Mouse (Mus musculus) induced T-regulatory cell, adult 2 months (primary cell): ENCODE results near the gene Wdr78.

Experiments used
- DNase-seq: peaks from one replicate; pipeline ENCODE4 v3.0.0-alpha.2; 2012; ENCODE audit warnings: low read depth

The Wdr78 gene

DNA sequence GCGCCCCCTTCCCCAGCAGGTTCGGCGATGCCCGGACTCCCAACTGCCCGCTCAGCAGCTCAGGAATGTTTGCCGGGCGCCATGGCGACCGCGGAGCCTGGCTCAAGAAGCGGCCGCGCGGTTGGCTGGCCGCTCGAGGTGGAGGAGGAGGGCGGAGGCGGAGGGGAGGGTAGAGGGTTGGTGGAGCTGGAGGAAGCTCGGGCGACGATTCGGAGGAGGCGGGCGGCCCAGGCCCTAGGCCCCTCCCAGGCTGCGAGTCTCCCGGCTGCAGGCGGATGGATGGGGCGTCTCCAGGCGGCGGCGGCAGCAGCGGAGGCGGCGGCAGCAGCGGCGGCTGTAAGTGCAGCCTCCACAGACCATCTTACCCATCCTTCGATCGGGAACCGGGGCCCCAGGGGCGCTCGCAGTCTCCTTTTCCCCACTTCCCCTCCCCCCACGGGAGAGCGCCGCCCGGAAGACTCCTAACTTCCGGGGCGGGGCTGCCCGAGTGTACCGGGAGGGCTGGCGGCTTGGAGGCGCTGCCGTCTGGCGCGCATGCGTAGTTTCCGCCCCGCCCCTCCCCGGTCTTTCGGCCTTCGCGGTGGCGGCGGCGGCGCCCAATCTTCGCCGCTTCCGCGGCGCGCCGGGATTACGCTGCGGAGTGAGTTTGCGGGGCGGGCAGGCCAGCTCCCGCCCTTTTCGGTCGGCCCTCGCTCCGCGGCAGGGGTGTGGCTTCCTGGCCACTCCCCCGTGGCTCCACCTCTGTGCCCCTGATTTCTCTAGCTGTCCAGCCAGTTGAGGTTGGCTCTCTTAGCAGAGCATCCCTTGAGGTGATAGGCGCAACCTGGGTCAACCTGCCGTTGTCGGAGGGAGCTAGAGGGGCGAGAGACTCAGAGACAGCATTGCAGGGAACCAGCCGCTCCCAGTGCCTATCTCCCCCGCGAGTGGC, at the start of gene Wdr78, which contains the start of gene Mier1:
Wdr78 (minus strand) TSS at position 372 of the 928 bp plus-strand sequence.
Mier1 (plus strand) TSS at position 207 of the 928 bp plus-strand sequence.
- DNase-seq, result peak; percentile 97

DNA sequence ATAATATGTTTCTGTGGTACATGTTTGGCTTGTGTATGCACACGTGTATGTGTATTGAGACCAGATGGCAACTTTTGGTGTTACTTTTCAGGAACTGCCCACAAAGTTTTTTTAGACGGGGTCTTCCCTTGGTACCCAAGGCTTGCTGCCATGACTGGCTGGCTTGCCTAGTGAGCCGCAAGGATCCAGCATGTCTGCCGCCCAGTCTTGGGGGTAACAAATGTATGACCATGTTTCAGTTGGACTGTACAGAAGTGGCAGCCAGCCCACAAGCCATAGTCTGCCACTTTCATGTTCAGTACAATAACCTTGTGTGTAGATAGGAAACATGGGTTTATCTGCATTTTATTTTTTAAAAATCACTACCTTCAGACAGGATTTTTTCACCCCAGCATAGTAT, 44.4 kb upstream of the Wdr78 start:
- DNase-seq, result no peak

DNA sequence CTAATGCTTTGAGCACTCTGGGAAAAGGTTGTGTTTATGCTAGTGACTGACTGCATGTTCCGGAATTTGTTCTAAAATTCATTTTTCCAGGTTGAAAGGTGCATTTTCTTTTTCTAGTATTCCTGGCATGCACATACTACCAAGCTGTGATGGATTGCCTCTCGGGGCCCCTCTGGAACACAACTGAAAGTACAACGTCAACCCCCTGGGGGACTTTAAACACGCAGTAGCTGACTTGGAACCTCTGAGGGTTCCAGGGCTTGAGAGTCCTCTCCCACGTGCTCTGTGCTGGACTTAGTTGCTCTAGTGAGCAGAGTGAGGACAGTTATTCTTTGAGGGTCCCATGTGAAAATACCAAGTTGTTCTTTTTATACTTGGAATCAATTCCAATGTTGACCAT, 37.6 kb upstream of the Wdr78 start:
- no peak for DNase-seq

DNA sequence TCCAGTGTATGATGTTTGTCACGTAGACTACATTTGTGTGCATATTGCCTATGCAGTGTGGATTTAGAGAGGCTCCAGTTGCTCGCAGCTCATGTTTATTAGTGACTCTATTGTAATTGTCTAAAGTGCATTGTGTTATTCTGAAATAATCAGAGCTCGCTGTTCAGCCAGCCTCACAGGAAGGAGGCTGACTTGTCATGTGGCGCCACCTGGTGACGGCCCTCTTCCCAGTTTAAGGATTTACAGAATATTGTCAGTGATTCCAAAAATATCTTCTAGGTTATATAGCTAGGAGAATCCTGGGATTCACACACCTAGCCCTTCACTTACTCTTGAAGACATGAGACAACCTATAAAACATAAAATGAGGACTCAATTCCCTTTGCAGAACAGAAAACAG, 32.0 kb upstream of the Wdr78 start:
- DNase-seq, result peak; percentile 82

DNA sequence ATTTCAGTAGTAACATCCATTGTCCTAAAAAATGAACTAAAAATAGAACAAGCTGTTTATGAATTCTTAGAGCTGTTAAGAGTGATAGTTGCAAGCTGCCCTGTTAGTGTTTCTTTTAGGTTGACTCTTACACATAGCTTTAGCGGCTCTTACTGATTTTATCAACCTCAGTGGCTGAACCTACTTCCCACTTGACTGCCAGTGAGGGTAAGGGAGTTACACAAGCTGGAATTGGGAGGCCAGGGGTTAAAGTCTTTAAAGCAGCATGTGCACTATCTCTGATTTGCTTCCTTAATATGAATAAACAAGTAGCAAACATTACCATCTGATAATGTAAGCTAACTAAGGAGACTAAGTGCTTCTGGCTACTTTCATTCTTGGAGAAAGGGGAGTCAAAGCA, 22.6 kb upstream of the Wdr78 start:
- DNase-seq, result no peak

DNA sequence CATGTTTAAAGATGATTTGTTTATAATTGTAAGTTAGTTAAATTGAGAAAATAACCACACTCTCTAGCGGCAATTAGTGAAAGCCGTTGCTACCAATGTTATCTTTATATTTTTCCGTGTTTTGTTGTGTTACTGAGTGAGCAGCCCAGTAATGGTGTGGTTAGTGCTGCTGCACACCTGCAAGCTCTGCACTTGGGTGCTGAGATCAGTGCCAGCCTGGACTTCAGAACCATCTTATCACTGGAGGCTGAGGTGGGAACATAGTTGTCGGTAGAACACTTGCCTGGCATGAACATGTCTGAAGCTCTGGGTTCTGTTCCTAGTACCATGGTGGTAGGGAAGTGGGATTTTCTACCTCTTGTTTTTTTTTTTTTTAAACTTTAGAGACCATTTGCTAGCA, 12.2 kb upstream of the Wdr78 start:
- no peak for DNase-seq

DNA sequence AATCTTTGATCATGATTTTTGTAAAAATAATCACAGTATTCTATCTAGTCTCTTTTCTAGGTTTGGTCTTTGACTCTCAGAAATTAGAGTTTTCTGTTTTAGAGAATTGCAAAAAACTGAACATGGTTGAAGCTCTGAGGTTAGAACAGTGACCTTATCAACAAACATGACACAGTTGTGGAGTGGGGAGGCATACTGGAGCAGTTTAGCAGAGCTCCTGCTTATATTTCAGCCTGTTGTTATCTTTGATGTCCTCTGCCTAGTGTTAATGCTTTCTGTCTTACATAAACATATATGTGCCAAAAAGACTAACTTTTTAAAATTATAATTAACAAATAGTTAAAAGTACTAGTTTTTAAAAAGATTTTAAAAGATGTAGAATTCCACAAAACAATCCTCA, 9.3 kb upstream of the Wdr78 start:
- peak; percentile 36 for DNase-seq

DNA sequence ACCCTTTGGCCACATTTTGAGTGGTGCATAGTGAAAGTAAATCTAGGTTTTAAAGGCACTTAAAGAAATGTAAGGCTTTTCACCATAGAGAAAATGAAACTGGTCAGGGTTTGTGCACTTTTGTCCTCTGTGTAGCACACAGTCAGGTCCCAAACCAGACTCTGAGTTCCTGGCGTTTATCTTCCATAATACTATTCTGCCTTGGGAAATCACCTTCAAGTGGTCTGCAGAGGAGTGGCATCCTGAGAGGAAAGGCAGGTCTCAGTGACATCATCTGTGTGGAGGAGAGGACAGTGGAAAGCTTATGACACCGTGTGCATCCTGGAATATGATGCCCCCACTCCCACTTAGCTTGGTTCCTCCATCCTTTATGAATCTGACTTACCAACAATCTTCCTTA, 8.7 kb upstream of the Wdr78 start:
- peak; percentile 77 for DNase-seq

DNA sequence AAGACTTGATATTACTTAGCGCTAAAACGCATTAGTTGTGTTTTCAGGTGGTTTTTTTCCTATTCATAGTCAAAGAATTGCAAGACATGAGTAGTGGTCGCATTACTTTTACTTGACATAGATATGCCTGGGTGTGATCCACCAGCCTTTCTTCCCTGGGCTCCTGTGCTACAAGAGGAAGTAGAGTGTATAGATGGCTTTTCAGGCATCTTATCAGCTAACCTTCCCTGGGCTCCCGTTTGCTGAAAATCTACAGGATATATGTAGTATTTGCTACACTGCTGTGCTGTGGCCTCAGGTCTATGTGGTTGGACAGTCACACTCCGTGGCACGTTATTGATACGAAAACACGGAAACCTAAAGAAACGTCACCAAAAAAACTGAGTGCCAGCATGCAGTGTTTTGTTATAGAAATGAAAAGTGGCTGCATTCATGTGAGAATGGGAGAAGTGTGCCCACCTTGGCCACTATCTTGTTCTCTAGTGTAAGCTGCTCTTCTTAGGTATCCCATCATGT, 6.6 kb upstream of the Wdr78 start:
- DNase-seq, result peak; percentile 67

DNA sequence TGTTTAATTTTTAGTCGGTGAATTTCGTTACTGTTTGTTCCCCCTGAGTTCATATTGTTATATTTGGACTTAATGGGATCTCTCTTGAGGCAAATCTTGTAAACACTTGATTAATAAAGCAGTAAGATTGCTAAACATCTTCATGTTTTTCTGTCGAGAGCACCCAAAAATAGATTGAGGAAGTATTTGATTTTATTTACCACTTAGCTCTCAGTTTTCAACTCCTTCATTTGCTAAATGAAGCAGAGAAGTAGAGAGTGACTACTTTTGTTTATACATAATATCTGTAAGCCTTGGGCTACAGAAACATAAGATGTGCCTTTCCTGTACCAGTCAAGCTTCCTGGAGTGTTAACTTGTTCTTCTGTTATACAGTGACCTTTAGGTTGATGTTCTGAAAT, 6.0 kb upstream of the Wdr78 start:
- DNase-seq, result no peak

DNA sequence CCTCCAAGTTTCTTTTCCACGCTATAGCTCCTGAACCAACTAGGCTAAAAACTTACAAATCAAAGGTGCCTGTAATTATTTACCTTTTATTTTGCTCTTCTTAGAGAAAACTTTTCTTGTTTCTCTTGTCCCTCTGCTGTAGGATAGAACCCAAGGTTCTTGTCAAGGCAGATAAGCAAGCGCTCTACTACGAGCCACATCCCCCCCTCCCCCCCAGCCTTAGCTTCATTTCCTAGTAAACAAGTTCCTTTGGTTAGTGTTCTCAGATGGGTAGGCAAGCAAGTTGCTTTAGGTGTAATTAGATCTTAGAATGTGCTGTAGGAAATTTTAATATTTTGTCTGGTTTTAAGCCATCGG, 5.7 kb upstream of the Wdr78 start:
- no peak for DNase-seq

DNA sequence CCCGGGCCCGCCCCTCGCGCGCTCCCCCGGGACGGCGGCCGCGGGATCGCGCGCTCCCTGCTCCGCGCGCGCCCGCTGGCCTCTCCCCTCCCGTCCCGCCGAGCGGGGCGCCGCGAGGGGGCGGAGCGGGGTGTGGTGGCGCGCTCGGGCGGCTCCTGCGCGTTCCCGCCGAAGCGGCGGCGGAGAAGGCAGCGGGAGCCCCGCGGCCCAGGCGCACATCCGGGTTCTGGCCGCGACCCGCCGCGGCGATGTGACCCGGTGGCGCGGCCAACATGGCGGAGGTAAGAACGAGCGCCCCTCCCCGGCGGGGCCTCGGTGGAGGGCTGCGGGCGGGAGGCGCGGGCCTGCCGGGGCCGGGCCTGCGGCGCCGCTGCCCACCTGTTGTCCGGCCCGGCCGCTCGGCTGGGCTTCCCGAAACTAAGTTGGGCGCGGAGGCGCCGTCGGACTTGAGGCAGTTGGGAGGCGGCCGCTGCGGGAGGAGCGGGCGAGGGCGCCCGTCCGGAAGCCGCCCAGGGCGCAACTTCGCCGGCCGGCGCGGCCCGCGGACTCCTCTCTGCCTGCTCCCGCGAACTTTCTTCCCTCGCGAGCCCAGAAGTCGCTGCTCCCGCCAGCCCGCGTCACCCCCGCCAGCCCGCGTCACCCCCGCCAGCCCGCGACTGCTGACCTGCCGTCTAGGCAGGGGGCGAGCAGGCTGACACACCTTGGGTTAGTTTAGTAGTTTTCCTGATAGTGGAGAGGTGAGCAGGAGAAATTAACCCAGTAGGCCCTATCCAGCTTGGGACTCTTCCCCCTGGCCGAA, 5.1 kb upstream of the Wdr78 start:
- DNase-seq, result peak; percentile 86

DNA sequence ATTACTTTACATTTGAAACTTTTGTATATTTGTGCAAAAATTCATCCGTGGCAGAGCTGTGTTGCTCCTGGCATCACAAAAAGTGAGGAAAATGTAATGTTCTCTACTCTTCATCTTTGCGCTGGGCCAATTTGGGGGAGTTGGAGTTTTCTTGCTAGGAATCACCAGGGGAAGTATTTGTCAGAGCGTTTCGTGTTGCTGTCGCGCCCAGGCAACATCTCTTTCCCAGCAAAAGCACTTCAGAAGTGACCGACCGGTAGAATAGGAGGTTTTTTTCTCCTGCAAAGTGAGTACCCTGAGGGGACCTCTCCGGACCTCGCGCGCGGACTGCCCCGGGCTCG, 4.5 kb upstream of the Wdr78 start:
- DNase-seq, result no peak

DNA sequence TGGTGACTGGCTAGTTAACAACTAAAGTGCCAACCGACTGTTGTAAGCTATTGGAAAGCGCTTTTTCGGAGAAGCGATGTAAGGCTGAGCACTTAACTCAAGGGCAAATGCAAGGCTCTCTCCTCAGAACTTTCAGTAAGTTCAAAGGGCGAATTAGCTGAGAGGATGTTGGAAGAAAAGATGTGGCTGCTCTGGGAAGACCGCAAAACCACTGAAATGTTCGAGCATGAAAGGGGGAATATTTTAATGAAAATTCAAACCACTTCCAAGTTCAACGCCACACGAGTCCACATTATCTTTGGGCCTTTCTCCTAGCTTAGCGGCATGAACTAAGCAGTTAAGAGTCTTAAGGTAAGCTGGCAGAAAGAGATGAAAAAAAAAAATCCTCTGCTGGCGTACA, 953 bp downstream of the Wdr78 start:
- DNase-seq, result peak; percentile 58

DNA sequence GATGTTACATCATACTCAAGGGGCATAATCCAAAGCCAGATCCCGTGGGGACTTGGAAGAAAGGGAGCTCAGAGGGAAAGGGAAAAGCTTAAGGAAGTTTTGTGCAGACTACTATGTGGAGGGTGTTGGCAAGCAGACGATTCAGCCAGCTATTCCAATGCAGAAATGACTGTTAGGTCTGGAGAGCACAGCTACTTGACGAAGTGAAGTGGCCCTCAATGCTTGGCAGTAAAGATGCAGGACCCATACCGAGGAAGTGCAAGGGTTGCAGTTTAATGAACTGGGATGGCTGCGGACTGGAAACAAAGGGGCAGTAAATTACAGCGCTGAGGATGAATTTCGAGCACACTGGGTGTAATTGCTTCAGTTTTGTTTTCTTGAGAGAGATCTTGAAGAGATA, 1.7 kb downstream of the Wdr78 start:
- peak; percentile 41 for DNase-seq

DNA sequence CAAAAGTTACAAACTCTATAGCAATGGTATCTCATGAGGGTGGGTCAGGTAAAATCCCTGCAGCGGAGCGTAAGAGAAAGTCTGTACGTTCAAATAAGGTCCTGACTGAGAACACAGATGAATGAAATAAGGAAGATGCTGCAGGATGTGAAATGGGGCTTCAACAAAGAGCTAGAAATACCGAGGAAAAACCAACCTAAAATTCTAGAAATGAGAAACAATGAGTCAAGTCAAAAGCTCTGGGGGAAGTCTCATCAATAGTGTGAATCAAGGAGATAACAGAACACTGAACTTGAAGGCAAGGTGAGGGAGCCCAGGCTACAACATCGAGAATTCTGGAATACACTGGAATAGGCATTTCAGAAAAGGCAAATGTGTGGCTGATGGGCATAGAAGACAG, 15.8 kb downstream of the Wdr78 start:
- DNase-seq, result no peak

DNA sequence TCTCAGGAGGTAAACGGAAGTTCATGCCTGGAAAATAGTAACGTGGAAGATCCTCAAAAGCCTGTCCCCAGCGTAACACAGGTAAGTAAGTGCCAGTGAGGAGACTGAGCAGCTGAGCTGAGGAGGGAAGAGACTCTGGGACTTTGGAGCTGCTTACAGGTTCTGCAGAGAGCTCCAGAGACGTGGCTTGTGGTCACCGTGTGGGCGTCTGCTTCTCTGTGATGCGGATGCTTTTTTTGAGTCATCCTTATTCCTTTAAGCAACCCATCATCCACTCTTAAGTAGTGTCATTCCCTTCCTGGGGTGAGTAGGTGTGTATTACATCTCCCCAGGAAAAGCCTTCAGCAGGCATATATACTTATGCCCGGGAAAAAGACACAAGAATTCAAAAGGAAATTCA, 18.4 kb downstream of the Wdr78 start:
- DNase-seq, result peak; percentile 66

DNA sequence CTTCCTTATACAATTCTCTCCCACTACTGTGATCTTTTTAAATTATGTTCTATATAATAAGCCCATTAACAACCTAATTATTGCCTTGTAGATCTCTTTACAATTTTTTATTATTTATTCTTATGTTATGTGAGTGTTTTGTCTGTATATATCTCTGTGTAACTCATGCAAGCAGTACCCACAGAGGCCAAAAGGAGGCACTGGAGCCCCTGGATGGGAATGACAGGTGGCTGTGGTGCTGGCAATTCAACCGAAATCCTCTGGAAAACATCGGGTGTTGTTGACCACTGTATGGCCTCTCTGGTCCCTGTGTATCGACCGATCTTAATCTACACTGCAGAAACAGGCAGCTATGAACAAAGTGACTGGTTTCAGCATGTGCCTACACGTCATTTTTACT, 29.1 kb downstream of the Wdr78 start:
- DNase-seq, result peak; percentile 33

DNA sequence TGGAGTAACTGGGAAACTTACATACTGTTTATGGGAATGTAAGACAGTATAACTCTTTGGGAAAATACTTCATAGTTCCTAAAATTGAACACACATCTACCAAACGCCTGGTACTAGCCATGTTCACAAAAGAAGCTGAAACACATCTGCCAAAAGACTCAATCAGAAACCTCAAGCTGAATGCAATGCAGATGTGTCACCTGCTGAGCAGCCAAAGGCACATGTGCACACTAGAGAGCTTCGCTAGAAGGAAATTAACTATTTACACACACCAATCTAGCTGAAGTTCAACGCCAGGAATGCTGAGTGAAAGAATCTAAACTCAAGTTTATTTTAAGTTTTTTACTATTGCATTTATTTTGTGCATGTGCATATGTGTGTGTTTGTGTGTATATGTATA, 43.7 kb downstream of the Wdr78 start:
- no peak for DNase-seq

DNA sequence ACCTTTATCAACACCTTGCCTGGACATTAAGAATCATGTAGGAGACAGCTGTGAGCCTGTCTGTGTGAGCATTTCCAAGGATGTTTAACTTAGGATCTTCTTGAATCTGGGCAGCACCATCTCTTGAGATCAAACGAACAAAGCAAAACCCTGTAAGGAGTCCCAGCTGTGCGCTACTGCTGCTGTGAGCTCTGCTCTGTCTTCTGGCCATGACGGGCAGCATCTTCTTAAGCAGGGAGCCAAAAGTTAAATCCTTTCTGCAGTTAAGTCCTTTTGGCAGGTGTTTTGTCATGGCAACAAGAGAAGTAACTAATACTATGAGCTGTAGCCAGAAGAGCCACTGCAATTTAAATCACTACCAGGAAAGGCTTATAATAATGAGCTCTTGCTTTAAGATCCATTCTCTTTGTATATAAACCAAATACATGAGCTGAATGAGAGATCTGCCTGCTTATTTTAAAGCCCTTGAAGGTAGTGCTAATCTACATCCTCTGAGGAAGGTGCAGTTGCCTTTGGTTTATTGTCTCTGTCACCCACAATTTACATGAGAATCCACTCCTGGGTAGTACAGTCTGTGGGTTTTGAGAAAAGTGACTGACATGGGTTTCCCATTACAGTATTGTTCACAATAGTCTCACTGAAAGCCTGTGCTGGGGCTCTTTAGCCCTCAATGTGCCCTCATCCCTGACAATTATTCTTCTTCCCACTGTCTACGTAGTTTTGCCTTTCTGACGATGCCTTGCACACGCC, 46.3 kb downstream of the Wdr78 start:
- no peak for DNase-seq

DNA sequence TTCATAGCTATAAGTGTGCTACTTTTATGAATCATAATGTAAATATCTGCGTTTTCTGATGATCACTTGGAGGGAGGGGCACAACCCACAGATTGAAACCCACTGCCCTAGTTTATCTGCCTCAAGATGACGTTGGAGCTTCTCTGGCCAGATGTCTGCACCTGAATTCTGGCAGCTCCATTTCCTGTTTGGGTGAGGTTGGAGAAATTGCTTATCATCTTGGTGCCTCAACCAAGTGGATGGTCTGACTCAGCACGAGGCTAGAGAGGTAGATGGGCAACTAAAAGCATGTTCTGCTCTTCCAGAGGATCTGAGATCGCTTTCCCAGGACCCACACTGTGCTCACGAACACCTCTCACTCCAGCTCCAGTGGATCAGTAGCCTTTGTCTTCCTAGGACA, 49.4 kb downstream of the Wdr78 start:
- DNase-seq, result no peak

DNA sequence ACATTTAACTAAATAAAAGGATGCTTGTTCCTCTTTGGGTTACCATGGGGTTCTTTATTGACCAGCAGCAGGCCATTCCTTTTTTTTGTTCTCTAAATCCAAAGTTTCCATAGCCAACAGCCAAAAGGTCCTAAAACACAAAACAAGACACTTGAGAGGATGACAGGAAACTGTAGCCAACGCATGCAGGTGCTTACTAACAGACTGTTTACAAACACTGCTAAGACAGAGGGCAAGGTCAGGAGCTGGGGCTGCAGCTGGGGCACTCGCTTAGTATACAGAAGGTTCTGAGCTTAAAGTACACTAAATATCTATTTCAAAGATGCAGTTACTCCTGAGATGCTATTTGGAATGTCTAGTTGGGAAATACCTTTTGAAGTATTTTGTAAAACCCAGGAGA, 49.9 kb downstream of the Wdr78 start:
- no peak for DNase-seq
